Mouse (Mus musculus): ENCODE measurements around the gene Rogdi. TPM values are rescaled to one million over a fixed set of nuclear protein-coding genes. Genes with fewer than 3 reads are reported as not detected.

Gene Rogdi
- 50.2 and 55.1 TPM in 2 replicates for total RNA-seq (2017)

GRCm38 (mm10) chr16:5013054-5013838, at the start of gene Rogdi:
TSS of gene Rogdi (minus strand) at chr16:5013553.
- peak; percentile 88 for ATAC-seq (ENCODE audit: extremely low read depth, insufficient number of reproducible peaks, low FRiP score, poor library complexity, severe bottlenecking)

DNA sequence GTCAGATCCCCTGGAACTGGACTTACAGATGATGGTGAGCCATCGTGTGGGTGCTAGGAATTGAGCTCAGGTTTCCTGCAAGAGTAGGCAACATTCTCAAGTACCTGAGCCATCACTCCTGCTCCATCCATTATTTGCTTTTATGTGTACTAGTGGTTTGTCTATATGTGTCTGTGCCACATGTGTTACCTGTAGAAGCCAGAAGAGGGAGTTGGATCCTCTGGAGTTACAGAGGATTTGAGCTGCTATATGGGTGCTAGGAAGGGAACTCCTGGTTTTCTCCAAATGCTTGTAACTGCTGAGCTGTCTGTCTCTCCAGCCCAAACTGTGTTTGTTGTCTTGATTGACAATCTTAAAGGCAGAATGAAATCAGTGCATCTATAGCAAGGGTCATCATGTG, 44.8 kb upstream of the Rogdi start:
- ATAC-seq (ENCODE audit: extremely low read depth, insufficient number of reproducible peaks, low FRiP score, poor library complexity, severe bottlenecking) = peak; percentile 23; the same call in 1 of the 2 replicates

- ATAC-seq (ENCODE audit: extremely low read depth, insufficient number of reproducible peaks, low FRiP score, poor library complexity, severe bottlenecking) = no peak
Measured at GRCm38 (mm10) chr16:5050251-5051110, 37.1 kb upstream of the Rogdi start.

DNA sequence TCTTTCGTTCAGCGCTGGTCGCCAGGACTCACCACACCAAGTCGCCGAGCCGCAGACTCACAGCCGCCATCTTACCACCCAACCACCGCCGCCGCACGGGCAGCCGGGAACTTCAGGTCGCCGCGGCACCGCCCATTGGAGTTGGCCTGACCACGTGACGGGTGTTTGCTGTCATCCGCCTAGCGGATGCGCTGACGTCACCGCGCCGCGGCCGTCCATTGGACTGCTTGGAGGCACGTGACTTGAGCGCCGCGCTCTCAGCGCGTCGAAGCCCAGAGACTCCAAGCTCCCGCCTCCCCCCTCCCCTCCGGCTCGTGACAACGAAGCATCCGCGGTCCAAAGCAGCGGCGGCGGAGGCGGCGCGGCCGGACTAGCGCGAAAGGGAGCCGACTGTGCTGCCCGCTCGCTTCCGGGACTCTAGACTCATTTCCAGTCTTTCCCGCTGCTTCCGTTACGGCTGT, 36.5 kb upstream of the Rogdi start, which contains the start of the genes Glyr1 and Ubn1:
Glyr1 (minus strand) TSS at position 90 of the 461 bp plus-strand sequence.
Ubn1 (plus strand) TSS at position 284 of the 461 bp plus-strand sequence.
- peak; percentile 92 for ATAC-seq (ENCODE audit: extremely low read depth, insufficient number of reproducible peaks, low FRiP score, poor library complexity, severe bottlenecking)

DNA sequence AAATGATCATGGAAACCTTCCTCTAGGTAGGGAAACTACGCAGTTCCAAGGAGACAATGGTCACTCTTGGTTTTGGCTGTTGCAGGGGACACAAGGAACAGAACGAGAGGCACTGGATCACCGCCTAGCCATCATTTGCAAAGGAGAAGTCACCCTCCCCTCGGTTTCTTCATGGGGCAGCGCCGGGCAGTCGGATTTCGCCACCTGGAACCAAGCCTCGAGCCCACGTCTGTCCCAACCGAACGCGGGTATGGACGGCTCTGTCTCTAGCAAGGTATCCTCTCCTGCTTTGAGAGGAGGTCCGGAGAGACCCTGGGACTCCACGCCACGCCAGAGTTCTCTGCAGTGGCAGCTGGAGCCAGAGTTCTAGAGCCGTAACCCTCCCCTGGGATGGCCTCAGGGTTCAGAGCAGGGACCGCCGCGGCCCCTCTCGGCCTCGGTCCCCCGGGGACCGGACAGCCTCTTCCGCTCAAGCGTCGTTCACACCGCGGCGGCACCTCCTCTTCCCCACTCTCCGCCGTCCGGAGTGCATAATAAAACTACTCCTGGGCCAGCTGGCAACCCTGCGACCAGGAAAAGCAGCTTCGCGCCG, 35.9 kb upstream of the Rogdi start:
- peak; percentile 24; the same call in 1 of the 2 replicates for ATAC-seq (ENCODE audit: extremely low read depth, insufficient number of reproducible peaks, low FRiP score, poor library complexity, severe bottlenecking)

DNA sequence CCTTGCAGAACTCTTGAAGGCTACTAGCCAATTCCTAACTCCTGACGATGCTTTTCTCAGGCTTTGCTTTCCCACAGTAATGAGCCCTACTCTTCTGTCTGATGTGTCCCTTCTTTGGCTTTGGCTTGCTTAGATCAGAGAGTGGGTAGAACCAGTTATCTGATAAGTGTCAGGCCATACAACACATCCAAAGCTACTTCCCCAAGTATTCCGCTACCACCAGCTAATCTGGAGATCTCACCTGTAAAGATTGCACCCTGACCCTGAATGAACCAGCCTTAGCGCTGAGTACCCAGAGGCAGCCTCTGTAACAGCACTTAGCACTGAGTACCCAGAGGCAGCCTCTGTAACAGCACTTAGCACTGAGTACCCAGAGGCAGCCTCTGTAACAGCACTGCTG, 32.0 kb upstream of the Rogdi start:
- no peak for ATAC-seq (ENCODE audit: extremely low read depth, insufficient number of reproducible peaks, low FRiP score, poor library complexity, severe bottlenecking)

- ATAC-seq (ENCODE audit: extremely low read depth, insufficient number of reproducible peaks, low FRiP score, poor library complexity, severe bottlenecking) = no peak
Measured at GRCm38 (mm10) chr16:5036649-5037234, 23.4 kb upstream of the Rogdi start.

DNA sequence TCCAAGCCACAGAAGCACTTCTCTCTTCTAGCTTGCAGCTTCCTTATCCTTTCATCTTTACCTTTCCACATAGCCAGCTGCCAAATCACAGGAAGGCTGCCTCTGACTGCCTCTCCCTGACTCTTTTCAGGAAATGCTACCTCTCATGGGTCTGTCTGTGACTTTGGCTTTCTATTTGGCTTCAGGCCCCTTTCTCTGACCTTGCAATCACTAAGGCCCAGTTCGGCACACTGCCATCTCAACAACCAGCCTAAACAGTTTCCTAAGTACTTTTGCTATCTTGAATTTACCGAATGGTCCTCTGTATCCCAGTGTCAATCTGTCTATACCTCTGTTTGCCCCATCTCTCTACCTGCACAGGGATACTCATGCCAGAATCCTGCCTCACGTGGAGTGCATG, 22.2 kb upstream of the Rogdi start:
- ATAC-seq (ENCODE audit: extremely low read depth, insufficient number of reproducible peaks, low FRiP score, poor library complexity, severe bottlenecking) = no peak

DNA sequence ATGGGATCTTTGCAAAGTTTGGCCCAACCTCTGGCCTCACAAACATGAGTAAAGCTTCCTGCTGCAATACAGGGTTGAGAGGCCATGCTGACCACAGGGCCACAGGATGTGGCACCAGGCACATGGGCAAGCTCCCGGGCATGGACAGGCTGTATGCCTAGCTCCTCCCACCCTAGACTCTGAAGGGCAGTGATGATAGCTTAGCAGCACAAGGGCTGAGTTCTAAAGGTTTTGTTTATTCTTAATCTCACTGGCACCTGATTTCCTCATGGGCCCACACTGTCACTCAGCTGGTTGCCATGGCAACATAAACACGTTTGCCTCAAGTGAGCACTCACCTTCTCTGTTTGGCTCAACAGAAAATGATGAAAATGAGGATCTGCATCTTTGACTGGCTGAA, 16.5 kb upstream of the Rogdi start:
- ATAC-seq (ENCODE audit: extremely low read depth, insufficient number of reproducible peaks, low FRiP score, poor library complexity, severe bottlenecking) = peak; percentile 79

DNA sequence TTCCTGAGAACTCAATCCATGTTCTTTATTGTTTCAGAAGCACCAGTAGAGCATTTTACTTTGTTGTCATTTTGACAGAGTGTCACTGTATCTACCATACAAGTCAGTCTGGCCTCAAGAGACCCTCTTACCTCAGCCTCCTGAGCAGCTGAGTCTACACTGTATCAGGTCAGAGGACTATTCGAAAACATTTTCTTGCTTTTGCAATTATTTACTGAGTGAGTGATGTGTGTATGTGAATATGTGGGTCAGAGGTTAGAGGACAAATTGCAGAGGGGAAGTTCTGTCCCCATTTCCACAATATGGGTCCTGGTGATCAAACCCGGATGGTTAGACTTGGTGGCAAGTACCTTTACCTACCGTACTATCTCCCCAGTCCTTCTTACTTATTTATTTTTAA, 10.7 kb upstream of the Rogdi start:
- no peak for ATAC-seq (ENCODE audit: extremely low read depth, insufficient number of reproducible peaks, low FRiP score, poor library complexity, severe bottlenecking)

DNA sequence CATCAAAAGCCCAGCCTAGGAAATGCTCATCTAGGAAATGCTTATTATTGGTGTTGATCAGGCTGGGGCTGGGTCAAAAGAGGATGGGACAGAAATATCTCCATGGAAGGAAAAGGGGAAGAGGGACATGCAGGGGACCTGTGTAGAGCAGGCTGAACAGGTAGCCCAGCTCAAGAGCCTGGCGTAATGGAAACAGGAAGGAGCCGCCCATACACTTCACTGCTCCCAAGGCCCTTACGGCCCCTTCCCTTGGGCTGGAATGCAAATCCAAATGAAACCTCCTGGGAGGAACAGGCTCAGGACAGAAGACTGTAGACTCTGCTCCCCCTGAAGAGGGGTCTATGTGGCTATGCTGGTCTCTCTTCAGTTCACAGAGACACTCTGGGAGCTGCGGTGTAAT, 1.2 kb upstream of the Rogdi start:
- ATAC-seq (ENCODE audit: extremely low read depth, insufficient number of reproducible peaks, low FRiP score, poor library complexity, severe bottlenecking) = no peak

- ATAC-seq (ENCODE audit: extremely low read depth, insufficient number of reproducible peaks, low FRiP score, poor library complexity, severe bottlenecking) = no peak
Measured at GRCm38 (mm10) chr16:5012036-5013005, 1.0 kb downstream of the Rogdi start.

GRCm38 (mm10) chr16:5011285-5011684, 2.1 kb downstream of the Rogdi start:
- ATAC-seq (ENCODE audit: extremely low read depth, insufficient number of reproducible peaks, low FRiP score, poor library complexity, severe bottlenecking) = peak; percentile 47

GRCm38 (mm10) chr16:5010371-5010935, 2.9 kb downstream of the Rogdi start:
- no peak for ATAC-seq (ENCODE audit: extremely low read depth, insufficient number of reproducible peaks, low FRiP score, poor library complexity, severe bottlenecking)

- no peak for ATAC-seq (ENCODE audit: extremely low read depth, insufficient number of reproducible peaks, low FRiP score, poor library complexity, severe bottlenecking)
Measured at GRCm38 (mm10) chr16:5008076-5008475, 5.3 kb downstream of the Rogdi start.

- no peak for ATAC-seq (ENCODE audit: extremely low read depth, insufficient number of reproducible peaks, low FRiP score, poor library complexity, severe bottlenecking)
Measured at GRCm38 (mm10) chr16:5007492-5007891, 5.9 kb downstream of the Rogdi start.

DNA sequence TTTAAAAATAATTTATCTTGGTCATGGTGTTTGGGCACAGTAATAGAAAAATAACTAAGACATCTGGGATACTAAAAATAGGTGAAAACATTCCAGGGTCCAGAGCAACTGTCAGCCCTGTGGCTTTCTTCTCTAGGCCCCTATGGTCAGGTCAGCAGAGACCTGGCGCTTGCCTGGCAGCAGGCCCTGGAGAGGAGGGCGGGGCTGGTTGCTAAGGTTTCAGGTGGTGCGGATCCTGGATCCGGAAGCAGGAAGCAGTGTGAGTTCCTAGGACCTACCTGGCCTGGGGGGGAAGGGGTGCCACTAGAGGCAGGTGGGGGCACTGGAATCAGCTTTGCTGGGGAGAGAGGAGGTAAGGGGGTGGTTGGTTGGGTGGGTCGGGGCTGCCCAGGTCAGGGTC, 6.3 kb downstream of the Rogdi start, which contains the start of gene Smim22:
Smim22 (plus strand) TSS at position 222 of the 400 bp plus-strand sequence.
- ATAC-seq (ENCODE audit: extremely low read depth, insufficient number of reproducible peaks, low FRiP score, poor library complexity, severe bottlenecking) = no peak

DNA sequence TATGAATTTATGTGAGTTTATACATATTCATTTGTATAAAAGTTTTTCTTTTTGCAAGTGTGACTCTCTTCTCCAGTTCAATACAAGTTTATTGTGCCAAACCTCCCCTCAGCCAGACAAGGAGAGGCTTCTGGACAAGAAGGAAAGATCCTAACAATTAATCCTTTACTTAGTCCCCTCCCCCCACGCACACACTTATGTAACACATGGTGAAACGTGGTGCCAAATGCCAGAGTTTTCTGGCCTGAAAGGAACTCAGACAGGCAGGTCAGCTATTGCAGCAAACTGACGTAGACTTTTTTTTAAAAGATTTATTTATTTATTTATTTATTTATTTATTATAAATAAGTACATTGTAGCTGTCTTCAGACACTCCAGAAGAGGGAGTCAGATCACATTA, 12.7 kb downstream of the Rogdi start:
- no peak for ATAC-seq (ENCODE audit: extremely low read depth, insufficient number of reproducible peaks, low FRiP score, poor library complexity, severe bottlenecking)
